Mouse (Mus musculus): ENCODE data around the gene Dap.

DNA sequence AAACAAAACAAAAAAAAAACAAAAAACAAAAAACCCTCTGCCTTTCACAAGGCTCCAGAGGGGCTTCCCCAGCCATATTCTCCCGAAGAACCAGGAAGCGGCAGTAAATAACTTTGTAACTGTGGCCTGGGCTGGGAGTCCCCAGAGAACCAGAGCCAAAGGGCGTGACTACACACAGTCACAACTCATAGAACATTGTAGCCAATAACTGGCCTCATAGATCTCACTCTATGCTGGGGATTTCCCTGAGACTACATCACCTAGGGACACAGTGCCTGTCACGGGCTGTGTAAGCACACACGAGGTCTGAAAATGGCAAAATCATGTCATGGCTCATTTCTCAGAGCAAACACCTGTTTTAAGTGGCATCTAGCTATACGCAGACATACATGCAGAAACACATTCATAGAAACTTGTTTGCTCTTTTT lies 55.5 kb downstream of the Dap start:
- TF ChIP-seq CTCF (IDR thresholded peaks at IDR 0.05) (no peak), EP300 (IDR thresholded peaks at IDR 0.05) (no peak)

Data from lung, postnatal 0 days (tissue).